Mouse (Mus musculus) liver, embryonic 14 days (tissue): ENCODE results near the gene Olfr308. TPM values are rescaled to one million over a fixed set of nuclear protein-coding genes. Genes with fewer than 3 reads are reported as not detected.

Experiments
- polyA plus RNA-seq: library from polyadenylated mRNA; depleted of rRNA; stranded (reverse); fragments of >200 nt; gene quantifications from 2 replicates; pipeline ENCODE4 v1.2.3, GENCODE M21; 2012; rRNA removed

Gene Olfr308
- polyA plus RNA-seq: not detected in 2 replicates

GRCm38 (mm10) chr7:86325530-86325929 is at the start of gene Olfr308:
Gene Olfr308, minus strand, starts transcription at chr7:86325630.

GRCm38 (mm10) chr7:86366828-86367227 is 41.4 kb upstream of the Olfr308 start, which contains the start of gene Olfr305:
Gene Olfr305, minus strand, starts transcription at chr7:86366928.

GRCm38 (mm10) chr7:86337486-86337885 is 12.1 kb upstream of the Olfr308 start, which contains the start of gene Olfr307:
Gene Olfr307, minus strand, starts transcription at chr7:86337586.

GRCm38 (mm10) chr7:86313608-86314007 is 11.8 kb downstream of the Olfr308 start, which contains the start of gene Olfr309:
Gene Olfr309, minus strand, starts transcription at chr7:86313708.

GRCm38 (mm10) chr7:86277072-86277471 is 48.4 kb downstream of the Olfr308 start, which contains the start of gene Olfr310:
Gene Olfr310, minus strand, starts transcription at chr7:86277172.

Other genes with a start within 250 kb of the Olfr308 start
- gene Vmn2r75, start 153.9 kb downstream of the Olfr308 start, polyA plus RNA-seq: not detected in 2 replicates
- not detected in 2 replicates for gene Vmn2r76, start 79.3 kb downstream of the Olfr308 start, polyA plus RNA-seq
- not detected in 2 replicates for gene Olfr310, start 48.5 kb downstream of the Olfr308 start, polyA plus RNA-seq
- gene Olfr309, start 11.9 kb downstream of the Olfr308 start, polyA plus RNA-seq: not detected in 2 replicates
- not detected in 2 replicates for gene Olfr307, start 12.0 kb upstream of the Olfr308 start, polyA plus RNA-seq
- not detected in 2 replicates for gene Olfr305, start 41.3 kb upstream of the Olfr308 start, polyA plus RNA-seq
- gene Olfr304, start 61.0 kb upstream of the Olfr308 start, polyA plus RNA-seq: not detected in 2 replicates
- gene Olfr303, start 72.2 kb upstream of the Olfr308 start, polyA plus RNA-seq: not detected in 2 replicates
- gene Olfr301, start 78.2 kb upstream of the Olfr308 start, polyA plus RNA-seq: not detected in 2 replicates
- not detected in 2 replicates for gene Olfr299, start 134.3 kb upstream of the Olfr308 start, polyA plus RNA-seq
- gene Olfr298, start 166.9 kb upstream of the Olfr308 start, polyA plus RNA-seq: not detected in 2 replicates
- gene Olfr297, start 194.3 kb upstream of the Olfr308 start, polyA plus RNA-seq: not detected in 2 replicates